Mouse (Mus musculus): ENCODE data around the gene Dppa2. TPM values are rescaled to one million over a fixed set of nuclear protein-coding genes. Genes with fewer than 3 reads are reported as not detected.

The Dppa2 gene
- polyA plus RNA-seq, 1 experiment, result not detected

GRCm38 (mm10) chr16:48331822-48332221 lies 28.1 kb downstream of the Dppa2 start:
- H3K4me3 ChIP-seq (ENCODE audit: insufficient read depth, low read depth, low read length), result no peak overlapping the region
- H3K4me1 ChIP-seq (ENCODE audit: control insufficient read depth, insufficient read depth, low read length), result no peaks in the 10 kb centered on the region
- no peak for DNase-seq
- no peaks in the 10 kb centered on the region for H3K36me3 ChIP-seq (ENCODE audit: control insufficient read depth, insufficient read depth, low read length)
- TF ChIP-seq POLR2A (IDR thresholded peaks at IDR 0.05; ENCODE audit: low read depth, low read length), result no peak
- no peak for TF ChIP-seq CTCF (conservative IDR thresholded peaks at IDR 0.05; ENCODE audit: insufficient read depth, insufficient read length, low read depth, low read length)
- H3K27me3 ChIP-seq (replicated peaks; ENCODE audit: control insufficient read depth, insufficient read depth, low read length), result no peaks in the 10 kb centered on the region
- WGBS, result 84% methylated on average over 3 of the region's 3 CpGs
- H3K27ac ChIP-seq (ENCODE audit: insufficient read depth, low read depth, low read length), result no peak overlapping the region

GRCm38 (mm10) chr16:48335326-48335725 lies 31.6 kb downstream of the Dppa2 start:
- Histone ChIP-seq H3K4me3 (ENCODE audit: insufficient read depth, low read depth, low read length) (no peak overlapping the region), H3K27me3 (replicated peaks; ENCODE audit: control insufficient read depth, insufficient read depth, low read length) (no peaks in the 10 kb centered on the region), H3K36me3 (ENCODE audit: control insufficient read depth, insufficient read depth, low read length) (no peaks in the 10 kb centered on the region), H3K27ac (ENCODE audit: insufficient read depth, low read depth, low read length) (no peak overlapping the region), H3K4me1 (ENCODE audit: control insufficient read depth, insufficient read depth, low read length) (no peaks in the 10 kb centered on the region)
- WGBS, result 80% methylated on average over 4 of the region's 4 CpGs
- DNase-seq, result no peak
- TF ChIP-seq POLR2A (IDR thresholded peaks at IDR 0.05; ENCODE audit: low read depth, low read length) (no peak), CTCF (conservative IDR thresholded peaks at IDR 0.05; ENCODE audit: insufficient read depth, insufficient read length, low read depth, low read length) (no peak)

- H3K27me3 ChIP-seq (replicated peaks; ENCODE audit: control insufficient read depth, insufficient read depth, low read length), result no peaks in the 10 kb centered on the region
- 86% methylated on average over 2 of the region's 2 CpGs for whole genome bisulfite sequencing
Observed at GRCm38 (mm10) chr16:48344193-48344592, 40.5 kb downstream of the Dppa2 start.

GRCm38 (mm10) chr16:48347246-48347645 lies 43.5 kb downstream of the Dppa2 start:
- no peaks in the 10 kb centered on the region for H3K27me3 ChIP-seq (replicated peaks; ENCODE audit: control insufficient read depth, insufficient read depth, low read length)
- WGBS, result 88% methylated on average over 1 of the region's 1 CpGs
- no peaks in the 10 kb centered on the region for H3K4me1 ChIP-seq (ENCODE audit: control insufficient read depth, insufficient read depth, low read length)
- no peaks in the 10 kb centered on the region for H3K36me3 ChIP-seq (ENCODE audit: control insufficient read depth, insufficient read depth, low read length)
- no peak for DNase-seq
- H3K4me3 ChIP-seq (ENCODE audit: insufficient read depth, low read depth, low read length), result no peak overlapping the region
- no peak overlapping the region for H3K27ac ChIP-seq (ENCODE audit: insufficient read depth, low read depth, low read length)
- TF ChIP-seq POLR2A (IDR thresholded peaks at IDR 0.05; ENCODE audit: low read depth, low read length) (no peak), CTCF (conservative IDR thresholded peaks at IDR 0.05; ENCODE audit: insufficient read depth, insufficient read length, low read depth, low read length) (no peak)

More at GRCm38 (mm10) chr16:48344193-48344592, 40.5 kb downstream of the Dppa2 start:
- Histone ChIP-seq H3K4me3 (ENCODE audit: insufficient read depth, low read depth, low read length) (no peak overlapping the region), H3K36me3 (ENCODE audit: control insufficient read depth, insufficient read depth, low read length) (no peaks in the 10 kb centered on the region), H3K27ac (ENCODE audit: insufficient read depth, low read depth, low read length) (no peak overlapping the region), H3K4me1 (ENCODE audit: control insufficient read depth, insufficient read depth, low read length) (no peaks in the 10 kb centered on the region)
- DNase-seq, result no peak
- TF ChIP-seq POLR2A (IDR thresholded peaks at IDR 0.05; ENCODE audit: low read depth, low read length), result no peak
- no peak for TF ChIP-seq CTCF (conservative IDR thresholded peaks at IDR 0.05; ENCODE audit: insufficient read depth, insufficient read length, low read depth, low read length)

GRCm38 (mm10) chr16:48355716-48356115 lies 52.0 kb downstream of the Dppa2 start:
- TF ChIP-seq POLR2A (IDR thresholded peaks at IDR 0.05; ENCODE audit: low read depth, low read length) (no peak), CTCF (conservative IDR thresholded peaks at IDR 0.05; ENCODE audit: insufficient read depth, insufficient read length, low read depth, low read length) (no peak)
- no peak overlapping the region for H3K27ac ChIP-seq (ENCODE audit: insufficient read depth, low read depth, low read length)

GRCm38 (mm10) chr16:48356417-48356816 lies 52.7 kb downstream of the Dppa2 start:
- H3K4me3 ChIP-seq (ENCODE audit: insufficient read depth, low read depth, low read length), result no peak overlapping the region
- no peak overlapping the region for H3K27ac ChIP-seq (ENCODE audit: insufficient read depth, low read depth, low read length)
- no peaks in the 10 kb centered on the region for H3K4me1 ChIP-seq (ENCODE audit: control insufficient read depth, insufficient read depth, low read length)
- WGBS, result 78% methylated on average over 1 of the region's 1 CpGs
- DNase-seq, result no peak
- H3K27me3 ChIP-seq (replicated peaks; ENCODE audit: control insufficient read depth, insufficient read depth, low read length), result no peaks in the 10 kb centered on the region; the same call in 1 of the 2 replicates
- no peak for TF ChIP-seq CTCF (conservative IDR thresholded peaks at IDR 0.05; ENCODE audit: insufficient read depth, insufficient read length, low read depth, low read length)
- TF ChIP-seq POLR2A (IDR thresholded peaks at IDR 0.05; ENCODE audit: low read depth, low read length), result no peak
- H3K36me3 ChIP-seq (ENCODE audit: control insufficient read depth, insufficient read depth, low read length), result no peaks in the 10 kb centered on the region

More at GRCm38 (mm10) chr16:48355716-48356115, 52.0 kb downstream of the Dppa2 start:
- Histone ChIP-seq H3K4me1 (ENCODE audit: control insufficient read depth, insufficient read depth, low read length) (no peaks in the 10 kb centered on the region), H3K27me3 (replicated peaks; ENCODE audit: control insufficient read depth, insufficient read depth, low read length) (no peaks in the 10 kb centered on the region; the same call in 1 of the 2 replicates), H3K36me3 (ENCODE audit: control insufficient read depth, insufficient read depth, low read length) (no peaks in the 10 kb centered on the region), H3K4me3 (ENCODE audit: insufficient read depth, low read depth, low read length) (no peak overlapping the region)
- 82% methylated on average over 5 of the region's 5 CpGs for WGBS
- DNase-seq, result no peak

- H3K36me3 ChIP-seq (ENCODE audit: control insufficient read depth, insufficient read depth, low read length), result no peaks in the 10 kb centered on the region
- H3K4me1 ChIP-seq (ENCODE audit: control insufficient read depth, insufficient read depth, low read length), result no peaks in the 10 kb centered on the region
- H3K4me3 ChIP-seq (ENCODE audit: insufficient read depth, low read depth, low read length), result no peak overlapping the region
- H3K27me3 ChIP-seq (replicated peaks; ENCODE audit: control insufficient read depth, insufficient read depth, low read length), result no peaks in the 10 kb centered on the region; the same call in 1 of the 2 replicates
- DNase-seq, result no peak
- WGBS, result 92% methylated on average over 12 of the region's 12 CpGs
- H3K27ac ChIP-seq (ENCODE audit: insufficient read depth, low read depth, low read length), result no peak overlapping the region
- no peak for TF ChIP-seq CTCF (conservative IDR thresholded peaks at IDR 0.05; ENCODE audit: insufficient read depth, insufficient read length, low read depth, low read length)
- no peak for TF ChIP-seq POLR2A (IDR thresholded peaks at IDR 0.05; ENCODE audit: low read depth, low read length)
Observed at GRCm38 (mm10) chr16:48360887-48361286, 57.2 kb downstream of the Dppa2 start.
